Mouse (Mus musculus) heart, embryonic 14.5 days (tissue): Measurements from ENCODE around the gene Tldc2. TPM values are rescaled to one million over a fixed set of nuclear protein-coding genes. Genes with fewer than 3 reads are reported as not detected.

ENCODE experiments used
- ATAC-seq: fragments of 200-750 bp; cut with Nextera tagmentation; 2 replicates; pipeline ENCODE4 v1.8.0; 2017; ENCODE audit warnings: low read depth, moderate TSS enrichment; ENCODE audit not compliant: insufficient number of reproducible peaks, insufficient read depth, low FRiP score
- H3K27ac ChIP-seq, 2 experiments: fragments of 200-500 bp in 1 of 2; fragments of 300-500 bp in 1 of 2; sonication (generic) in 1 of 2; replicated peaks in 1 of 2; 2 replicates each; pipeline ENCODE4 v1.5.1; 2012 to 2014; ENCODE audit warnings: low read depth in 2 of 2, low read length in 2 of 2, control low read depth in 1 of 2, mild to moderate bottlenecking in 1 of 2, mixed read lengths in 1 of 2; ENCODE audit not compliant: control insufficient read depth in 1 of 2, insufficient read depth in 1 of 2
- H3K27me3 ChIP-seq: fragments of 300-500 bp; sonication (generic); 2 replicates; pipeline ENCODE4 v1.6.1; 2014; ENCODE audit warnings: mild to moderate bottlenecking, low read length, control low read depth; ENCODE audit not compliant: control insufficient read depth, insufficient read depth
- H3K36me3 ChIP-seq: fragments of 300-500 bp; sonication (generic); 2 replicates; pipeline ENCODE4 v1.6.1; 2014; ENCODE audit warnings: mild to moderate bottlenecking, control low read depth, low read length, mixed read lengths; ENCODE audit not compliant: control insufficient read depth, insufficient read depth
- H3K4me1 ChIP-seq, 2 experiments: fragments of 200-500 bp in 1 of 2; fragments of 300-500 bp in 1 of 2; sonication (generic) in 1 of 2; 2 replicates each; pipeline ENCODE4 v1.6.1; 2012 to 2014; ENCODE audit warnings: low read length in 2 of 2, control low read depth in 1 of 2, mixed read lengths in 1 of 2; ENCODE audit not compliant: control insufficient read depth in 2 of 2, insufficient read depth in 2 of 2
- H3K4me2 ChIP-seq: fragments of 300-500 bp; sonication (generic); 2 replicates; pipeline ENCODE4 v1.6.1; 2014; ENCODE audit warnings: mild to moderate bottlenecking, low read length
- H3K4me3 ChIP-seq, 2 experiments: fragments of 200-500 bp in 1 of 2; fragments of 300-500 bp in 1 of 2; sonication (generic) in 1 of 2; 2 replicates each; pipeline ENCODE4 v1.5.1; 2012 to 2014; ENCODE audit warnings: low read length in 2 of 2, mild to moderate bottlenecking in 2 of 2, control low read depth in 1 of 2, low read depth in 1 of 2, moderate library complexity in 1 of 2; ENCODE audit not compliant: control insufficient read depth in 1 of 2, insufficient read depth in 1 of 2
- H3K9ac ChIP-seq: fragments of 300-500 bp; sonication (generic); 2 replicates; pipeline ENCODE4 v1.6.1; 2014; ENCODE audit warnings: mild to moderate bottlenecking, low read length
- H3K9me3 ChIP-seq: fragments of 300-500 bp; sonication (generic); 2 replicates; pipeline ENCODE4 v1.6.1; 2016; ENCODE audit warnings: low read length, control low read depth; ENCODE audit not compliant: control insufficient read depth
- WGBS: fragments of 180-500 bp; shearing (Covaris S2); extraction: QIAGEN DNeasy Blood & Tissue Kit; methylation state at CpG from one replicate; pipeline ENCODE4 v1.1.7; 2014; 5-methylcytosine and 5-hydroxymethylcytosine counted together
- polyA plus RNA-seq: library from polyadenylated mRNA; unstranded; fragments of >200 nt; fragmentation: Nextera tagmentation; extraction: Ambion mirVana; gene quantifications from 2 replicates; pipeline ENCODE4 v1.2.1, GENCODE M21; 2014

Gene Tldc2
- polyA plus RNA-seq, 1 experiment from 2014 or later = not detected

DNA sequence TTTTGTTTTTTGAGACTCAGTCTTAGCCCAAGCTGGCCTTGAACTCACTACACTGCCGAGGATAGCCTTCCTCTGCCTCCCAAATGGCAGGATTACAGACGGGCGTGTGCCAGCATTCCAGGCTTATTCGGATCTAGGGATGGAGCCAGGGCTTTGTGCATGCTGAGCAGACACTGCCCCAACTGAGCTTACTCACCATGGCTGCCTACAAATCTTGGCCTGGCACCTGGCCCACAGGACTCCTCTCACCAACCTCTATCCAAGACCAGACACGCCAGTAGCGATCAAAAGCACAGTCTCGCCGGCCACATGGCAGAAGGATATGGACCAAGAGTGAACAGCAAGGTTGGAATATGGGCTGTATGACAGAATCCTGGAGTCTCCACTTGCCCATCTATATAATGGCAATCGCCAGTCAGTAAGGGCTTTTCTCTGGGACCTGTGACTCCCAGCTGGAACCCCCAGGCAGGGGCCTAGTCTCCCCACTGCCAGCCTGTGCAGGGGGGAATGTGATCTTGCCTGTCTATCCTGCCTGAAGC is 12.6 kb upstream of the Tldc2 start:
- H3K4me3 ChIP-seq = no peak overlapping the region
- H3K27ac ChIP-seq = peak overlapping the region in 1 of 2 experiments; percentile 28; a peak in 2 of 4 replicates
- WGBS = 74% methylated on average over 9 of the region's 9 CpGs
- H3K9me3 ChIP-seq = no peaks in the 10 kb centered on the region
- no peak for ATAC-seq
- peaks cover 72 to 82% of the 10 kb centered on the region in 2 experiments for H3K4me1 ChIP-seq
- H3K36me3 ChIP-seq = peaks cover 23% of the 10 kb centered on the region
- H3K4me2 ChIP-seq = peak overlapping the region; percentile 91; the same call in 1 of the 2 replicates
- no peaks in the 10 kb centered on the region for H3K27me3 ChIP-seq
- H3K9ac ChIP-seq = 0 out of 2 replicates have a peak overlapping the region, but pooled peaks have one; percentile 21

DNA sequence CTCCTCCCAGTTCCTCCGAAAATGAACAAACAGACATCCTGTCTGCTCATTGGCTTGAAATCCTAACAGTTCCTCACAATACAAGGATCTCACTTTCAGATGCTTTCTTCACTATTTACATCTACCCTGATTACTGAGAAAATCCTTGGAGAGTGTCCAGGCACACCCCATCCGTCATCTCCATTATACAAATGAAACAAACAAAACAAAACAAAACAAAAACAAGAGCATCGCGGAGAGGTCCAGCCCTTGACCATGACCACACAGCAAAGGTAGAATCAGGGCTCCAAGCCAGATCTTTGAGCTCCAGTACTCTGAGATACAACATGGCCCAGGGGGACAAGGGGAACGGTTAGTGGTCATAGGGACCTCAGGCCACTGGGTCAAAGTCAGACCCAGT is 12.1 kb upstream of the Tldc2 start:
- Histone ChIP-seq H3K36me3 (peaks cover 23% of the 10 kb centered on the region), H3K4me3 (no peak overlapping the region), H3K9me3 (no peaks in the 10 kb centered on the region), H3K4me2 (peak overlapping the region; percentile 91; the same call in 1 of the 2 replicates), H3K27me3 (no peaks in the 10 kb centered on the region), H3K9ac (0 out of 2 replicates have a peak overlapping the region, but pooled peaks have one; percentile 21), H3K27ac (peak overlapping the region in 1 of 2 experiments; percentile 94; a peak in 1 of 4 replicates), H3K4me1 (peaks cover 69 to 78% of the 10 kb centered on the region in 2 experiments)
- WGBS = 72% methylated on average over 5 of the region's 5 CpGs
- no peak for ATAC-seq

DNA sequence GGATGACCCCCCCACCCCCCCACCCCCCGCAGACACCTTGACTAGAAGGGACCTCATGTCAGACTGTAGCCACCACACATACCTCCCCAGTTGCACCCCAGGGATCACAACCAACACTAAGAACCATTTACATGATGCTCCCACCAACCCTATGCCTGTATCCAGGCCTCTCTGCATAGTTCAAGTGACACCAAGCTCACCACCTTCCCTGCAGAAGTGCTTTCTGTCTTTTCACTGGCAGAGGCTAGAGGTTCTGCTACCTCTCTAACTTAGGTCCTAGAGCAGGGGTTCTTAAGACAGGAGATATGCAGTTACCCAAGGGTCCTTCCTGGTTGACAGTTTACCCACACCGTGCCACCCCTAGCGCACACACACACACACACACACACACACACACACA is 11.6 kb upstream of the Tldc2 start:
- peak overlapping the region; percentile 10 to 94 for H3K27ac ChIP-seq
- no peaks in the 10 kb centered on the region for H3K27me3 ChIP-seq
- peak overlapping the region; percentile 91 for H3K4me2 ChIP-seq
- no peak overlapping the region for H3K4me3 ChIP-seq
- peaks cover 23% of the 10 kb centered on the region for H3K36me3 ChIP-seq
- peaks cover 66 to 75% of the 10 kb centered on the region in 2 experiments for H3K4me1 ChIP-seq
- peak overlapping the region; percentile 97 for H3K9ac ChIP-seq
- WGBS = 78% methylated on average over 3 of the region's 3 CpGs
- ATAC-seq = no peak
- no peaks in the 10 kb centered on the region for H3K9me3 ChIP-seq

DNA sequence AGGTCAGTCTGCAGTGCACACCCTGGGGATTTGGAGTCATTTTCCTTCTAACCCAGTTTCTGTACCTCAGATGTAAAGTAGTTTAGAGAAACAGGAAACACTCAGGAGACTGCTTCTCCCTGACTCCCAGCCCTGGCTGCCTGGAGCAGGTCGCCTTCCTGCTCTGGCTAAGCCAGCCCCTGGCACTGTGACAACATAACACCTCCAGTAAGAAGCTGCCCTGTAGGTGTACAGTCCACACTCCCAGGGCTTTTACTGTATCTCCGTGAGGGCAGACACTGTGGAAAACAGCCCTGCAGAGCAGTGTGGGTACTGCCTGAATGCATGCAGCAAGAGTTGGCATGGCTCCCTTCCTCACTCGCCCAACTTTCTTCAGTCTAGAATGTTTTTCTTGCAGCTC is 11.2 kb upstream of the Tldc2 start:
- 32% methylated on average over 3 of the region's 3 CpGs for WGBS
- H3K4me1 ChIP-seq = peaks cover 61 to 71% of the 10 kb centered on the region in 2 experiments
- peak overlapping the region; percentile 91 for H3K4me2 ChIP-seq
- peak overlapping the region; percentile 97 for H3K9ac ChIP-seq
- peak overlapping the region; percentile 10 to 94 for H3K27ac ChIP-seq
- H3K27me3 ChIP-seq = no peaks in the 10 kb centered on the region
- no peak for ATAC-seq
- H3K4me3 ChIP-seq = peak overlapping the region in 1 of 2 experiments; percentile 95; a peak in 1 of 4 replicates
- H3K36me3 ChIP-seq = peaks cover 23% of the 10 kb centered on the region
- no peaks in the 10 kb centered on the region for H3K9me3 ChIP-seq

DNA sequence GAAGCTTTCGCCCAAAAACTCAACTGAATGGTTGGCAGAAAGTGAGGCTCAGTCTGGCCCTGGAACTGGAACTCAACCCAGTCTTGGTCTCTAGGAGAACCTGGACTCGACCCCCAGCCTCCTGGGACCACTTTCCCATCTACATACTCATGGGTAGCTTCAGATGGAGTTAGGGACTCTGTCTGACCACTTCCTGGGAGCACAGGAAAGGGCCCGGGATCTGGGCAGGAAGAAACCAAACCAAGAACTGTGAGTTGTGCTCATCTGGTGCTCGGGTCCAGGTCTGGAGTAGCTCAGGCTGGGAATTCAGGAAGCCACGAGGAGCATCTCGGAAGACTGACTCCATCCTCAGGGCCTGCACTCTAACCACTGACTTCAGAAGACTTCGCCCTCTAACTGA is 10.3 kb upstream of the Tldc2 start:
- Histone ChIP-seq H3K27ac (peak overlapping the region in 1 of 2 experiments; percentile 94; a peak in 1 of 4 replicates), H3K27me3 (no peaks in the 10 kb centered on the region), H3K9ac (peak overlapping the region; percentile 97), H3K4me1 (peaks cover 52 to 62% of the 10 kb centered on the region in 2 experiments), H3K36me3 (peaks cover 23% of the 10 kb centered on the region), H3K9me3 (no peaks in the 10 kb centered on the region), H3K4me2 (peak overlapping the region; percentile 91), H3K4me3 (peak overlapping the region in 1 of 2 experiments; percentile 95; a peak in 2 of 4 replicates)
- 79% methylated on average over 7 of the region's 7 CpGs for WGBS
- no peak for ATAC-seq

DNA sequence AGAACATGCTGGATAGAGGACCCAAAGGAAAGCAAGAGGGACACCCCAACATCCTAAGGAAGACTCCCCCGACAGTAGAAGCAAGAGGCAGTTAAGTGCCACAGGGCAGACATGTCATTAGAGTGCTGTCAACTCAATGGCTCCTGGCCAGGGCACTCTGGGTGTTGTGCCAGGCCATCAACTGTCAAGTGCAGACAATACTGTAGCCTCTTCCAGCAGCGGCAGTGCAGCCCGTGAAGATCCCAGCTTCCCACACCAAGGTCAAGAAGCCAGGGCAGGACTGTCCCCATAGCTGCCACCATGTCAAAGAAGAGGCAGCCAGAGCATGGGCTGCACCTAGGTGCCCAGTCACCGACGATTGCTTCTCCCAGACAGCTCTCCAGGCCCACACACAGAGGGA is 9.7 kb upstream of the Tldc2 start:
- no peak for ATAC-seq
- peaks cover 23% of the 10 kb centered on the region for H3K36me3 ChIP-seq
- peak overlapping the region; percentile 97 for H3K9ac ChIP-seq
- peak overlapping the region; percentile 91 for H3K4me2 ChIP-seq
- H3K9me3 ChIP-seq = no peaks in the 10 kb centered on the region
- no peaks in the 10 kb centered on the region for H3K27me3 ChIP-seq
- 5% methylated on average over 5 of the region's 5 CpGs for WGBS
- H3K4me3 ChIP-seq = peak overlapping the region; percentile 78 to 95
- peak overlapping the region; percentile 65 to 94 for H3K27ac ChIP-seq
- peaks cover 50 to 60% of the 10 kb centered on the region in 2 experiments for H3K4me1 ChIP-seq

DNA sequence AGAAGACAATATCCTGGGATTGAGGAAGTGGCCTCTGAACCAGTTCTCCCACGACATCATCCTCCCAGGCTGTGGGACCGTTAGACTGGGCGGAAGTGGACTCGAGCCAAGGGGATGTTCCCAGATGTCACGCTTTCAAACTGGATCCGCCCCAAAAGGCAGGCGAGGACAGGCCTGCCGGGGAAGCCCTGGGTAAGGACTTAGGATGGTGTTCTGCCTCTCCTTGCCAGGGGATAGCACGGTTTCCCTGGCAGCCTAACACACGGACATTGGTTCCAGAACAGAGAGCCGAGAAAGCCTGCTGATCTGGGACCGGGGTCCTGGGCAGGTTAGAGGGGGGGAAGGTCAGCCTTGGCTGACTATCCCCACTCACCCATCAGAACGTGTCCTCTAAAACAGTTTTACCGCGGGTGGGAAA is 9.2 kb upstream of the Tldc2 start:
- Histone ChIP-seq H3K27me3 (no peaks in the 10 kb centered on the region), H3K9me3 (no peaks in the 10 kb centered on the region), H3K4me1 (peaks cover 49 to 59% of the 10 kb centered on the region in 2 experiments), H3K4me2 (peak overlapping the region; percentile 91), H3K36me3 (peaks cover 23% of the 10 kb centered on the region), H3K9ac (peak overlapping the region; percentile 97), H3K4me3 (peak overlapping the region; percentile 78 to 95), H3K27ac (peak overlapping the region; percentile 65 to 94)
- no peak for ATAC-seq
- WGBS = 1% methylated on average over 15 of the region's 15 CpGs
